Mouse (Mus musculus): ENCODE data around the gene Rsu1.
"Not testable (repeated sequence)": the region's sequence is repeated elsewhere in the genome, so short reads cannot be mapped to it uniquely, and the experiment has no call there.

Rsu1 gene

DNA sequence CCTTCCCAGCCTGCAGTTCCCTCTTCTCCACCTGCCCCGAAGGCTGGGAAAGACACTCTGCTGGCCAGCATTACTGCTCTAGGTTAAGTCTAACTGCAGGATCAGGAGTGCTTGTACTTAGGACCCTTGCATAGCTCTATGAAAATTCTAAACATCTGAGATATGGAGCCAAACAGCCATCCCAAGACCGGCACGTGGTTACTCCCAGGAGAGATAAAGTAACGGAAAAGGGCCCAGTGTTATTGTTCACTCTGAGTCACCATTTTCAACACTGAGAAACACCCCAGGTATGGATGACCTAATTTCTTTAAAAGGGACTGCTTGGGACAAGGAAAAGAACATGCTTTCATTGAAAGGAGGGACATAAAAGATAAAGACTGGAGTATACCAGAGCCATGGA is 45.2 kb downstream of the Rsu1 start:
- no peak for DNase-seq (ENCODE audit: low spot score in 2 of 2)

DNA sequence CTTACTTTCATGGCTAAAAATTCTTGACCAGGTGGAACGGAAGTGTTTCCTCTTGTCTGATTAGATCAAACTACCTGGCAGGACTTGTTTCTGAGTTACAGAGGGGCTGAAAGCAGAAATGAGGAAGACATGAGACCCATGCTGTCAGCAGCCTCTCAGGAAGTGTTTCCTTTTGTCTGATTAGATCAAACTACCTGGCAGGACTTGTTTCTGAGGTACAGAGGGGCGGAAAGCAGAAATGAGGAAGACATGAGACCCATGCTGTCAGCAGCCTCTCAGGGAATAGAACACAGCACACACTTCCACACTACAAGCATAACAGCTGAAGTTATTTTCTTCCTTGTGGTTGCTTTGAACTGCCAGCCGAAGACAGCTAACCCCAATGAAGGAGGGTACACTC is 46.7 kb downstream of the Rsu1 start:
- no peak for DNase-seq (ENCODE audit: low spot score in 2 of 2)

DNA sequence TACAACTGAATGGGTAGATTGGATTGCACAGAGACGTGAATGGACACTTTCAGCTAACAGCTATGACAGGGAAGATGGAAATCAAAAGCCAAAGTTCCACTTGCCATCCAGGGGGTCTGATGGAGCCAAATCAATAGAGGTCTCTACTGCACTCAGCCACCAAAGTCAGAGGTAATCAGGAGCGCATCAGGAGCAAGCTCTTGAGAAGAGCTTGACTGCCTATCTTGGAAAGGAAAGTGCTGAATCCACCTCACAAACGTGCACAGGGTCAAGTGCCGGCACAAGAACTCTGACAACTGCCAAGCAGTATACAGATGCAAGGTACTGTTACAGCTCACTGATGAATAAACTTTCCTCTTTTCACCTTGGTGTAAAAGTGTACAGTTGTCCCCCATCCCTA is 47.8 kb downstream of the Rsu1 start:
- DNase-seq (ENCODE audit: low spot score in 2 of 2): no peak

DNA sequence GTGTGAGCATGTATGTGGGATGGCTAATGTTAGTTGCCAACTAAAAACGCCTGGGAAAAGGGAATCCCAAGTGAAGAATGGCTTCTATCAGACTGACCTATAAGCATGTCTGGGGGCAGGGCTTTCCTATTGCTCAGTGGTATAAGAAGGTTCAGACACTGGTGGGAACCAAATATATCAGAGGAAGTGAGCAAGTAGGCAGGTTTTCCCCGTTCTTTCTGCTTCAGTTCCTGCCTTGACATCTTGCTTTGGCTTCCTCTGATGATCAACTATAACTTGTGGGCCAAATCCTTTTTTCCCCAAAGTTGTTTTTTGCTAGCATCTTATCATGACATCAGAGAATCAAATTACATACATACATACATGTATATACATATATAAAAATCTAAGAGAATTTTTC is 51.1 kb downstream of the Rsu1 start:
- DNase-seq (ENCODE audit: low spot score in 2 of 2): no peak

DNA sequence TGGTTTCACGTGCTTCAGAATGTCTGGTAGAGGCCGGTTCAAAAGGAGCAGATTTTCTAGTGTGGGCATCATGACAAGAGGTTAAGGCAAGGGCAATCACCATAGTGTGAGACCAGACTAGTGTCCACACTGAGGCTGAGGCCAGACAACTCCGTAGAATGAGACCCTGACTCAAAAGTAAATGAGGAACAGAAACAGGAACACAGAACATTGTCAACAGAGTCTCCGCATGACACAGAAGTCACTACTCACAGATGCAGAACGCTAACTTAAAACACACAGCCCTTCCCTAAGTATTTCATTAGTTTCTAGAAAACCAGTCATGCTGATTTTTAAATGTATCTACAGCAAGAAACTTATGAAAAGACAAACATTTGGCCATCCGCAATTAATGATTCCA is 53.1 kb downstream of the Rsu1 start:
- no peak for DNase-seq (ENCODE audit: low spot score in 2 of 2)

DNA sequence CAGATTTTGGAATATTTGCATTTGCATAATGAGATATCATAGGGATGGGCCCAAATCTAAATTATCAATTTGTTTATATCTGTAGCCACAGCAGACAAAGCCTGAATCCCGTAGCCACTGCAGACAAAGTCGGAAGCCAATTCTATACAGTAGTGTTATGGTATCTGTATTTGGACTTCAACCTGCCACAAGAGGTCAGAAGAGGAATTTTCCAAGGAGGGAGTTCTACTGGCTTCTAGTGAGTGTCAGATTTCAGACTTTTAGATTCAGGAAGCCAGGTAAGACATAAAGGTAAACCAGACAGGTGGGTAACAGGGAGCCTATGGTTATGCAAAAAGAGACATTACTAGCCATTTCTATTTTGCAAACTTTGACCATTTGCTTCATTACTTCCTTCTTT is 64.4 kb downstream of the Rsu1 start:
- no peak for DNase-seq (ENCODE audit: low spot score in 2 of 2)

DNA sequence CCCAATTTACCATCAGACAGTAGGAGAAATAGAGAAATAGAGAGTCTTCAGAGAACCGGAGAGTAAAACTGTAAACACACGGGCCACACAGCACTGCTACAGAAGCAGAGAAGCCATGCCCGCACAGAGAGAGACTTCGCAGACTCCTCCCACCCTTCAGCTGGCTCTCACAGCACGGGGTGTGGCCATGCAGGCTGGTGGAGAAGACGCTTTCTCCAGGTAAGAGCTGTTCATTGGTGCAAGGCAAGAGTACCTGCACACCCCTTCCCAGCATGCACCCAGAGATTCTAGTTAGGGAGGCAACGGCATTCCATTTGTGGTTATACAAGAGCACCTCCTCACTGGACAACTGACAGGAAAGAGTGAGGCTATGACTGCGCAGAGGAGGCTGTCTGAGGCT is 64.8 kb downstream of the Rsu1 start:
- no peak for DNase-seq (ENCODE audit: low spot score in 2 of 2)

DNA sequence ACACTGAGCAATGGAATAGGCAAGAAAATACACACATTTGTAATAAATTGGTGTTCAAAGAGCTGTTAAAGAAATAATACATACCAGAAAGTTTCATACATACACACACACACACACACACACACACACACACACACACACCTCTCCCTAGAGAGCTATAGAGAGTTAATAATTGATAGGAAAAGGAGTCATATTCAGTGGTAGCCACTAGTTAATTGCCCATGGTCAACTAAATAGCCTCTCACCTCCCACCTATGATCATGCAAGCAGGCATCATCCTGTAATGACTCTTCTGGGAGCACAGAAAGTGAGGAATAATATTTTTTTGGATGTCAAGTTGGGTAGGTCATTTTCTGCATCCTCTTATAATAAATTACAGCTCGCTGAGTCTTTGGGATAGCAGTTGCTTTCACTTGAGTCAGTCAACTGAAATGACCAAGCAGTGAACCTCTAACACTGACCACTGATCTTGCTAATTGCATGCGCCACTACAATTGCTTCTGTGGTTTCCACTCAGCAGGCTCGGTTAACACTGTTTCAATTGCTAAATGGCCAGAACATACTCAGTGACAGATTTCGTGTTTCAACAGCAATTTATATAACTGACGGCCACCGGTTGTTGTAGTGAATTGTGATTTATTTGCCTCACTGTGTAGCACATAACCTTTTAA is 68.3 kb downstream of the Rsu1 start:
- no peak for DNase-seq (ENCODE audit: low spot score in 2 of 2)

DNA sequence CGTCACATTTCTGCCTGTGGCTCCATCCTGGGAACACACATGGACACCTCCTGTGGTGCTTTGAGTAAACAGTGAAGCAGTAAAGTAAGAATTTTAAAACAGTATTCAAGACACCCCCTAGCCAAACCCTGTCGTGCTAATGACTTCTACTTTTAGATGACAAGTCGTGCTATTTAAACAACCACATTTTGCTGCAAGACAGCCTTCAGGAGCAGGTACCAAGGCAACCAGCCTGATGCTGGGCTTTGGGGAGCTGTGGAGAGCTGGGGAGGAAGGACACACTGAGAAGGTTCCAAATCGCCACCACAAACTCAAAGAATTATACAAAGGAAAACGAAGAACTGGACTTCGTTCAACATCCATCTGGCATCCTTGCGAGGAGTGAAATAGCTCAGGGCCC is 71.5 kb downstream of the Rsu1 start:
- DNase-seq (ENCODE audit: low spot score in 2 of 2): no peak

DNA sequence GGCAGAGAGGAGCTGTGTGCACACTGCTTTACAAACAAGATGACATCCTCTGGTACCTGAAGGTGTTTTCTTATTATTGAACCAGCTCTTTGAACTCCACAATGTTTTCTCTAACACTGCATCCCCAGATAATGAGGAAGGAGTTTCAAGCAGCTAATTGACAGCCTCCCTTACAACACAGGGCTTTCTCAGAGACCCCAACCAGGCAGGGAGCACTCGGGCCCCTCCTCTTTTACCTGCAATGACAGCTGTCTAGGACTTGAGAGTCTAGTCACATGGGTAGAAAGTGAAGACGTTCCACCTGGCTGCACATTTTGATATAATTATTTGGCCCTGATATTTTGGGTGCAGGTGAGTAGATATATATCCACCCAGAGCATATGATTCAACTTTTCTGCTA is 72.2 kb downstream of the Rsu1 start:
- no peak for DNase-seq (ENCODE audit: low spot score in 2 of 2)

DNA sequence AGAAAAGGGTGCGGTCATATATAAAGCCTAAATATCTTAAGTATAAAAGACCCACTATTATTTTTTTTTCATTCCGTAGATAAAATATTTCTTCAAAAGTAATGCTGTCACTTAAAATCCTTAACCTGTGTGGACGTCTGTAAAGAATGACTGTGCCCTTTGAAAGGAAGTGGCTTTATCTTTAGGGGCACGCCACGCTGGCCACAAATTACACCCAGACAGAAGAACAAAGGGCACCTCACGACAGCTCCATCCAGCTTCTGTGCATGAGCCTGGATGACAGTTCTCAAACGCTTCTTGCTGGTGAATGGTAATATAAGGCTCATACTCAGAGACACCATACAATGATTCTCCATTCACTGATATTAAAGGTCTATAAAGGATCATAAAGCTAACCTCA is 75.7 kb downstream of the Rsu1 start:
- DNase-seq (ENCODE audit: low spot score in 2 of 2): no peak

DNA sequence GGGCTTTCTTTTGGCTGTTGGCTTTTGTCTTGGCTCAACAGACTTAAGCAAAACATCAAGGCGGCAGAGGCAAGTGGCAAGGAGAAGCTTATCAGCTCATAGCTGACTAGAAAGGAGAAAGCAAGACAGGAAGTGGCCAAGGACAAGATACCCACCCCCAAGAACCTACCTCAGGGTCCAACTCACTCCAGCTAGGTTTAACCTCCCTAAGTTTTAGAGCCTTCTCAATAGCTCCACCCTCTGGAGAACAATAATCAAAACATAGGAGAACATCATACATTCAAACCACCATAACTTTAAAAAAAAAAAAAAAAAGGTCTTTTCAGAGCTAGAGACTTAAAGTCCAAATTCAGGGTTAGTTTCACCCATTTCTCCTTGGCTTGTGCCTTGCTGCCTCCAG is 79.1 kb downstream of the Rsu1 start:
- DNase-seq (ENCODE audit: low spot score in 2 of 2): no peak

DNA sequence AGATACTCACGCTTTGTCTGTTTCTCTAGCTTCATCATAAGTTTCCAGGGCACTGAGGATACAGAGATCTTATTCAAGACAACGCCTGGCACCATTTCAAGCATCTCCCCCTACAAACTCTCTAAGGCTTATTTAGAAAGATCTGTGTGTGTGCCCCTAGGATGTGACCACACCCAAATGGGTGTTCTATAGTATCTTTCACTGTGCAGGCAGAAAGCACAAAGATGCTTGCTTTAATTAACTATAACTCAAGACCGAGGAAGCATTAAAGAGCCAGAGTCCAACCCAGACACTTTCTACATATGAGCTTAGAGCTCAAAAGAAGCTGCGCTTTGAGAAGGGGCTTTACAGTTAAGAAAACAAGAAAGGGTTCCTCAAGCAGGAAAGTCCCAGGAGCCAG is 80.4 kb downstream of the Rsu1 start:
- no peak for DNase-seq (ENCODE audit: low spot score in 2 of 2)

DNA sequence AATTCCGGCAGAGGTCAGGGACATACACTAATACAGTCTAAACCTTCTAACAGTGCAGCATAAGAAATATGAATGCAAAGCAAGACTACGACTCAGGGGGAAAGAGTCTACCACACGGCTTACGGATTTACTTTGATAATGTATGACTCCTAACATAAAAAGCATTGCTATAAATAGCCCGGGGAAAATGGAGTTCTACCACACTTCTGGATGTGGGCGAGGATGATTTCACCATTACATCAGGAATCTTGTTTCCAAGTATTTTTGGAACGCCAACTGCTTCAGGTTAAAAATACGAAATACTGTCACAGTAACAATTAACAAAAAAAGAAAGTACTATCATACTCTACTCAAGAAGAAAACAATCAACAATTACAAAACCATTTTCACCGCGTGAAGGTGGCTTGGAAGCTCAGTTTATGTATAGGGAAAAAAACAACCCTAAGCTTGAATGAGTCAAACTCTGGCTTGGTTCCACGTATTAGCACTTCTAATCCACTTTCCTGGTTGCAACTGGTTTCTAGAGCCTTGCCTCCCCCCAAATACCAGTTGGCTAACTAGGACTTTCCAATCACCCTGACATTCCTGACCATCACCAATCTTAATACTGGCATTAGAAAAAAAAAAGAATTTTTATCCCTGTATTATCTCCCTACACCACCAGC is 82.3 kb downstream of the Rsu1 start:
- DNase-seq (ENCODE audit: low spot score in 2 of 2): no peak

DNA sequence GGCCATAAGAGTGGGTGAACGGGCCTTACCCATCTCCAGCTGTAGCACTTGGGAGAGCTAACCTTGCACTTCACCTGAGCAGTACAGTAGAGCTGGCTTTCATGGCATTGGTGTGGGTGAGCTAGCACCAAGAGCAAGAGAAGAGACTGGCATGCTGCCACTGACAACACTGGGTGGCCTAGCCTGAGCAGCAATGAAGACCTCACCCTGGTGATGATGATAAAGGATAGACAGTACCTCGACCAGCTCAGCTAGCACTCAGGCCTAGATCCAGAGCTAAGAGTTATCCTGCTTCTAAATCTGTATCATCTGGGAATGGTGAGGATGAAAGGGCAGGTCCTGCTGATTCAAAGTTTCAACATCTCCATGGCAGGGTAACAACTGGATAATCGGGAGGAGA is 88.1 kb downstream of the Rsu1 start:
- no peak for DNase-seq (ENCODE audit: low spot score in 2 of 2)

DNA sequence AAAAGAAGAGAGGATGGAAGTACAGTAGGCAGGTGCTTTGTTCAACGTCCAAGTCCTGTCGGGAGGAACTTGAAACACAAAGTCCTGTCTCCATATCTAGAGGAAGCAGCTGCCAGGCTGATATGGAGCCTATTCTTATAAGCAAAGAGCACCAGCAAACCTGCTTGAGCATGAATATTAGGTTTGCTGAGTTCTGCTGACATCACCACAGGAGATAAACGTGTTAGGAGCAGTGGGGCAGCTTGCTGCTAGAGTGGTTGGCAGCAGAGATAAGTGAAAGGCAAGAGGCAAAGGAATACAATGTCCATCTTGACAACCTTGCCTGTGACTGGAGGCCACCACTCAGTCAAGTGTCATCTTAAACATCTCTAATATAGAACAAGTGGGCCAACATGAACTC is 89.3 kb downstream of the Rsu1 start:
- not testable (repeated sequence) for DNase-seq (ENCODE audit: low spot score in 2 of 2)

DNA sequence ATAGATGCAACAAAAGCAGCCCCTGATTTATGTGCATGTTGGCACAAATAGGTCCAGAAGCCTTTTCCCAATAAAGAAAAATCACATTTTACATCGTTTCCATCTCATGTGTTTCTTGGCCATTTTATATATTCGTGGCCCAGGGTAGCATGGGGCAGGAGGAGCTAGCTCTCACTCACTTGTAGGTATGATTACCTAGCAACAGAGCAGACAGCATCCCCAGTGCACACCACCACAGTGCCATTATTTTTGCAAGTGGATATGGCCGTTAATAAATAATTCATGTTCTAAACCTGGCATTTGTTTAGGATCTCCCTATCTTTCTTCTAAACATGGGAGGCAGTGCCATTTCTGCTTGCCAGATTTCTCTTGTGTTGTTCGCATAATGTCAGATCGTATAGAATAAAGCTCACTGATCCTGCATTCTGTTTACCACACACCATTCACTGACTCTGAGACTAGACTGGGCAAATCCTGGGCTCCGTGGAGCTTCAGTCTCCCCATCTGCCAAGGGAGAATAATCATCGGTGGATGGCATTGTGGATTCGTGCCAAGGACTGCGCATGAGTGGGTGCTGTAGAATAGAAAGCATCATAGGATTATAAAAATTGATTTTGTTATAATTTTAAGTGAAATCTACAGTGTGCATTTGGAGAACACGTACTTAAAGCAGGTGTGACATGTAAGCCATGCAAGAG is 93.4 kb downstream of the Rsu1 start:
- peak in 1 of 2 experiments; percentile 50 for DNase-seq (ENCODE audit: low spot score in 2 of 2)

DNA sequence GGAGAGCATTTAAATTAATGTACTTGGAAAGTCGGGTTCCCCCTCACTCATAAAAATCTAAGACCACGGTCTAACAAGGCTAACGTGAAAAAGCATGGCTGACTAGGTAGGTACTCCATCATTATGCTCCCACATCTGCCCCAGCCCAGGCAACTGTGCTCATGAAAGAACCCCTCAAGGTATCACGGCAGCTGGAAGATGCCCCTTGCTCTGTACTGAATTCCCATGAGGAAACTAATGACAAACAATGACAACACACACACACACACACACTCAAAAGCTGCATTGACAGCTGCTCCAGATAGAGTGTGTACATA is 95.0 kb downstream of the Rsu1 start:
- DNase-seq (ENCODE audit: low spot score in 2 of 2): no peak

DNA sequence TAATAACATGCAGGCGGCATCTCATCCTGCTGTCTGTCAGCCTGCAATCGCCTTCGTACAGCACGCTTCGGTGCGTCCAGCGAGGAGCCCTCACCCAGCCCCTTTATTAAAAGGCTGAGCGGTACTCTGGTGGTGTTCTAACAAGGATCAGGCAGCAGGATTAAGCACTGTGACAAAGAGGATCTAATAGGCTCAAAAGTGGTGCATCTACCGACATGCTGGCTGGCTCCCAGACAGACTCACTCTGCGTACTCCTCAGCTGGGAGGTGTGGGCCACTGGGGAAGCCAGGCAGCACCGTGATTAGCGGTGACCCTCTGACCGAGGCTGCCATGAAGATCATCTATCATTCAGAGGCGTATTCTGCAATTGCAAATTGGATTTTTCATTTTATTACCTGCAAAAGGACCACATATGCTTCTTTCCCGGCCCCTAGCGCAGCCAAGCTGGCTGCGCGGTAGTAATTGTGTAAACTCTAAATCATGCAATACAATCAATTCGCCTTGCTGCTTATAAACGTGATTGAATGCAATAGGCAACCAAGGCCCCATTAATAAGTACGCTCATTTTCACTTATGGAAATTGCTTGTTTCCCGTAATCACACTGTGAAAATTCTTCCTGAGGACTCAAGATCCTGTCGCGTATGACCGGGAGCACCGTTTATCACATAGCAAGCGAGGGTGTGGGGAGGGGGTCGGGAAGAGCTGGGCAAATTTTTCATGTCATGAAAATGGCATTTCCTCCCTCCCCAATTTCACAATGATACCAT is 95.5 kb downstream of the Rsu1 start:
- DNase-seq (ENCODE audit: low spot score in 2 of 2): no peak

DNA sequence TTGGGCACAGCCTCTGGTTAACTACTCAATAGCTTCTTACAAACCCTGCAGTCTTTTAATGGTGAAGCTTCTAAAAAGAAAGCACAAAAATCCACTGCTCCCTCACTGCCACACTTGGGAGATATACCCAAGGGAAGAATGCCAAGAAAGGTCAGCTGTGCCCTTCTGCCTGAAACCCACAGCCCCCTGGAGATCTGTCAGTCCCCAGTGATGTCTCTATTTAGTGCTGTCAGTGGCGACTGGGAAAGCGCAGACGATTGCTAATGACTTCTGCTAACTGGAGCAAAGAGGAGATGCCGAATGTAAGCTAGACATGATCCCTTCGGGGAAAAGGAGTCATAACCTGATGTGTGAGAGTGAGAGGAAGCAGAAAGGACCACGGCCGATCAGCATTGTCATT is 96.8 kb downstream of the Rsu1 start:
- peak in 1 of 2 experiments; percentile 32 for DNase-seq (ENCODE audit: low spot score in 2 of 2)

DNA sequence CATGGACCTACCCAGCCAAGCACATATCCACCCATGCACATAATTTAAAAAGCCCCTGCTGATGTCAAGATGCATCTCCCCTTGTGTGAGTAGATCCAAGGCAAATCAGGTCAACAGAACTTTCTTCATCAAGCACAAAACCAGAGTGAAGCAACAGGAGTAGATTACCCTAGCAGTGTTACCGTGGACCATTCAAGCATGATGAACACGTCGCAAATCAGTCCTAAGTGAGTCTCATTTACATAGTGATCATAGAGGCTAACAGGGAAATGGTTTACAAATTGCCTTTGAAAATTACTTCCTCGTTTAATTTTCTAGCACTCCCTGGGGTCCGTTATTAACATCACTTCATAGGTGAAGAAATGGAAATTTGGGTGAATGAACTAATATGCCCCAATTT is 100.6 kb downstream of the Rsu1 start:
- no peak for DNase-seq (ENCODE audit: low spot score in 2 of 2)

DNA sequence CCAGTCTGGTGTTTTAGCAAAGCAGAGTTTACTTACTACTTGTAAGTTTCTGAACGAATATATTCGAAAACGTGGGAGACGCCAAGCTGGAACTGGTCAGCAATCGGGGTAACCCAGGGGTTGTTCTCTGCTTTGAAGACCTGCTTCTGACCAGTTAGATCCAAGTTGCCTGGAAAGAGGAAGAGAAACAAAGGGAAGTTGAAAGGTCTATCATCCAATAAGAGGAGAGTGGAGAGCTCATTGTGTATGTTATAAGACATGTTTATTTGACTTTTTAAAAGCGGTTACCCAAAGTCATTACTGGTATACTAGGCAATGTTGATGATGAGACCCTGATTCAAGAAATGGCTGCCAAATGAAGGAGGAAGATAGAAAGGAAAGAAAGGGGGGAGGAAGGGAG is 101.3 kb downstream of the Rsu1 start:
- DNase-seq (ENCODE audit: low spot score in 2 of 2): no peak
